Mouse (Mus musculus): ENCODE data around the gene Smdt1.

GRCm38 (mm10) chr15:82319613-82320012 is 19.1 kb upstream of the Smdt1 start:
- no peak for TF ChIP-seq CTCF (IDR thresholded peaks at IDR 0.05; ENCODE audit: low read depth, low read length)
- TF ChIP-seq POLR2A (IDR thresholded peaks at IDR 0.05; ENCODE audit: insufficient read depth, low read length) = no peak
- TF ChIP-seq EP300 (IDR thresholded peaks at IDR 0.05; ENCODE audit: insufficient read depth, low read depth, low read length) = no peak

Measured in ES-Bruce4 (cell line).